Mouse (Mus musculus) right cerebral cortex, postnatal 14 days (tissue): ENCODE measurements around the gene Kalrn.

Source experiments
- DNase-seq: peaks from one replicate; pipeline ENCODE4 v3.0.0; 2022

Gene Kalrn

DNA sequence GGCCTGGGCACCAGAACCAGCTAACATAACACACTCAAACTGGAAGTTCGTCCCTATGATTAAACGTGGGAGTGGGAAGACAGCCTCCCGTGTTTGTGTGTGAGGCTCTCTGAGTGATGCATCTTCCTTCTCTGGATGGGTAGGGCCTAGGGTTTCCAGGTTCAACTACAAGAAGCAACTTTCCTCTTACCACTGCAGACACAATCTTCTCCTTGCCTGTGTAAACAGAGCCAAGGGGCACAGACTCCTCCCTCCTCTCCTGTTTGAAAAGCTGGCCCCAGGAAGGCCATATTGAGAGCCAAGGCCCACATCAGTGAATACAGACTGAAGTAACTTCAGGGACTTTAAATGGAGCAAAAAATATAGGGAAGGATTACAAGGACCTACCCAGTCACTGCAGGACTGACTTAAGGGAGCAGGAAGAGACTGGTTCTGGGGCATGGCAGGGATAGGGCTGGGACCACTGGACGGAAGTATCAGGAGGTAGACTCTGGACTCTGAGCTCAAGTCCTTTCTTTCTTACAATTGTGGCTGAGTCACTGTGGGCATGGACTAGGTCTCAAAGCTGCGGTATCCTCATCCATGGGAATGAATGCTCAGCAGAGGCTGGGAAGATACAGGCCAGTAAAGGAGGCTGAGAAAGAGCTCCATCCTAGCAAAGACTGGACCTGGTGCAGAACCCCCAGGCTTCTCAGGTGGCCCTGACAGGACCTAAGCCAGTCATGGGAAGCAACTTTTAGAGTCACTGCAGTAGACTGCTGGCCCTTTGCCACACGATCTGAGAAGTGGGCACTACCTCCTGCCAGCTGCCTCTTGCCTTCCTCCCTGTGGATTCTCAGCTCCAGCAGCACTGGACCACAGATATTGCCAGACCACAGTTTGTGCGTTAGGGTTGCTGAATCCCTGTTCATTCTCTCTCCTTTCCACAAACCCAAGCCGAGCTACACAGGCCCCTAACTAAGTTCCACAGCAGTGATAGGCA is 228.1 kb downstream of the Kalrn start:
- DNase-seq, result peak; percentile 45

DNA sequence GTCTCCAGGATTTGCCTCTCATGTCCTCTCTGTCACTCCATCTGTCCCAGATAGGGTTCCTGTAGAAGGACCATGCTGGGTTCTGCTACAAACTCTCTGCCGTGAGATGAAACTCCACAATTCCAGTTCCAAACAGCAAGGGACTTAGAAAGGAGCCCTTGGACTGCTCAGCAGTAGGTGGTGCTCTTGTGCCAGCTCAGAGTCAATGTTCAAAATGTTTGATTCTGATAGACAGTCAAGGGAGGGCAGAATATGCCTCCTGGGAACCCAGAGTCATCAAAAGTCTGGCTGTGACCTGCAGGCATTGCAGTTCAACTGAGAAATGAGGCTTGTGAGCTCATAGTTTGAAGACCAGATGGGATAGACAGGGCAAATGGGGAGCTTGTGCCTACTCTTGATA is 229.4 kb downstream of the Kalrn start:
- DNase-seq, result peak; percentile 38

DNA sequence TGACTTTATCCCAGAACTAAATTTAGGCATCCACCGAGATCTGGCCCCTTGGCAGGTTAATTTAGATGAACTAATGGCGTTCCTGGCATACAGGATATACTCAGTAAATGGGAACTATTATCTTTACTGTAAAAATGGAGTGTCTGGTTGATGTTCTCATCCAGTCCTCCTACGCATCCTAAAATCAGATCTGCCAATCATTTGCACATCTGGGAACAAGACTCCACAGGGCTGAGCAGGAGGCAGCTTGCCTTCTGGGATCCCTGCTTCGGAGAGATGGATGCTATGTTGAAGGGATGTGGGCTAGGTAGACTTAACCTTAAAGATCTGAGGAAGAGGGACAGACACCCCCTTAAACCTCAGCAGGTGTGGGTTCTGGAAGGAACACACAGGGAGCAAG is 230.2 kb downstream of the Kalrn start:
- DNase-seq, result no peak

GRCm38 (mm10) chr16:34342369-34343160 is 230.8 kb downstream of the Kalrn start:
- DNase-seq, result peak; percentile 44

GRCm38 (mm10) chr16:34334919-34335318 is 238.4 kb downstream of the Kalrn start:
- no peak for DNase-seq

- DNase-seq, result no peak
Measured at GRCm38 (mm10) chr16:34331630-34332029, 241.7 kb downstream of the Kalrn start.

GRCm38 (mm10) chr16:34329876-34330275 is 243.5 kb downstream of the Kalrn start:
- no peak for DNase-seq

GRCm38 (mm10) chr16:34329431-34329873 is 243.9 kb downstream of the Kalrn start:
- DNase-seq, result peak; percentile 36

DNA sequence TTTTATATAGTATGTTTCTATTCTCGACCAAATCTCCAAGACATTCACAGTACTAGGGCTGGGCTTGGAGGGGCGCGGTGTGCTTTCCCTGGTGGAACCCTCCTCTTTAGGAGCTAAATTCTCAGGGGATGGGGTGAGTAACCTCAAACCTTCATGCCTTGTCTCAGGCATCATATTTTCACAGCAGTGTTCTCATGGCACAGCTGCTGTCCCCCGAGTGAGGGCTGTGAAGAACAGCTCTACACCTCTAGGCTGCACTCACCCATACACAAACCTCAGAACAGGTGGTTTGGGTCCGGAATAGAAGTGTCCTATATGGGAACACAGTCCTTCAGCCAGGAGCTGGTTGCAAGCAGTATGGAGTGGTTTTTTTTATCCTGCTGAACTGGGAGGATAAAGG is 245.4 kb downstream of the Kalrn start:
- no peak for DNase-seq

- no peak for DNase-seq
Measured at GRCm38 (mm10) chr16:34325869-34326268, 247.5 kb downstream of the Kalrn start.

DNA sequence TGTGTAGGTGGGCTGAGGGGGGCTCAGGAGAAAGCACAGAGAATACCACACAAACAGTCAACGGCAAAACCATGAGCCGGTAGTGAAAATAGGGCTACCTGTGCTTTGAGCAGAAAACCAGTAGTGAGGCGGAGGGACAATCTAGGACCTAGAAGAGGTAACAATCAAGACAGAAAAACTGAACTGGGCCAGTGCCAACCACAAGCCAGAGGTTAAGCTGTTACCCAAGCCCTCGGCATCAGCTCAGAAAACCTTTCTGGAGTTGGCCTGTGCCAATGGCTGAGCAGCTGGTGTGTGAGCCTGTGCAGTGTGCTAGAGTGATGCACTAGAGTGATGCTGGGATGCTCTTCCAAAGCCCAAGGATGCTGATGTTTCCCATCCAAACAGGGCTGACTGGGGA is 248.2 kb downstream of the Kalrn start:
- DNase-seq, result no peak

DNA sequence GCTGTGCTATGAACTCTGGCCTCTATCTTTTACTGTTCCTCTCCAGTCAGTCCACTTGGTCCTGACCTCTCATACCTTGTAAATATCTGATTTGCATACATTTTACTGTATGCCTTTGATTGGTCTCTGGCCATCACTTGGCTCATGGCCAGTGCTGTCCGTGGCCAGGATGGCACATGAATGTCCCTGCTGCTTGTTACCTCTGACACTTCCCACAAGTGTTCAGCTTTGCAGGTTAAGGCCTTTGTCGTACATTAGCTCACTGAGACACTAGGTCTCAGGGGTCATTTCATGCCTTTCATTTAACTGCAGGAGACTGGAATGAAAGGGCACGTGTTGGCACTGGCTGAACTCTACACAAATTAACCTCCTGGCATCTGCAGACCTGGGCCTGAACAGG is 248.6 kb downstream of the Kalrn start:
- DNase-seq, result no peak

GRCm38 (mm10) chr16:34323496-34323895 is 249.8 kb downstream of the Kalrn start:
- DNase-seq, result no peak

- peak; percentile 48 for DNase-seq
Measured at GRCm38 (mm10) chr16:34322546-34322945, 250.8 kb downstream of the Kalrn start.

GRCm38 (mm10) chr16:34321066-34321790 is 252.1 kb downstream of the Kalrn start:
- DNase-seq, result no peak

GRCm38 (mm10) chr16:34320023-34320800 is 253.1 kb downstream of the Kalrn start:
- DNase-seq, result peak; percentile 32

- DNase-seq, result no peak
Measured at GRCm38 (mm10) chr16:34317110-34317509, 256.2 kb downstream of the Kalrn start.

- DNase-seq, result no peak
Measured at GRCm38 (mm10) chr16:34316253-34316652, 257.1 kb downstream of the Kalrn start.

- DNase-seq, result no peak
Measured at GRCm38 (mm10) chr16:34314071-34314470, 259.3 kb downstream of the Kalrn start.

- no peak for DNase-seq
Measured at GRCm38 (mm10) chr16:34311577-34311976, 261.8 kb downstream of the Kalrn start.

DNA sequence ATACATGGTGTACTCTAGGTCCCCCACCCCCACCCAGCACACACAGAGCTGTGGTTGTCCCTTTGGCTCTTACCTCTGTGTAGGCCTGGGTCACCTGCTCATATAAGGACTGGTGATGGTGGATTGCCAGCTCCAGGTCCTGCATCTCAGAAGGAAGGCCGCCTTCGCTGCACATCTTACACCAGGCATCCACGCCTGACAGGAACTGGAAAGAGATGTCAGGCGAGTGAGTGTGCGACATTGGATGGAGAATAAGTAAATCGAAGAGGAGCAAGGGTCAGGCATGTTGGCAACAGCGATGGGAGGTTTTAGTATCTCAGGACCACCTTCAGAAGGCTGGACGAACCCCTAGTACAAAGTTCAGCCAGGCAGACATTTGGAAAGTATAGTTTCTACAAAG is 263.0 kb downstream of the Kalrn start:
- no peak for DNase-seq

DNA sequence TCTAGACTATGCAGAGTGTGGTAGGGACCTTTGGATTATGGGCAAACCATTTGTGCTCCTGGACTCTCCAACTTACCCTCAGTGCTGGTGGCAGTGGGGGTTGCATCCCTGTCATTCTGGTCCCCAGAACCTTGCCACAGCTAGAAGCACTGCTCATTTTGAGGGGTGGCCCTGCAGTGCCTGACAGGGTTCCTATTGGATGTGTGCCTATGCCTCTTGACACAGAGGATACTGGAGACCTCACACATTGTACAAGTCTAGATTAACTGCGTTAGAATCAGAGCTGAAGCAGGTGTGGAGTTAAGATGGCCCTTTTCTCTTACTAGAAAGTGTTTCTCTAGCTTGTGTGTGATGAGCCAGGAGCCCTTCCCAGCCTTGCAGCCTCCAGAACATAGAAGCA is 265.0 kb downstream of the Kalrn start:
- DNase-seq, result no peak
